ENCODE assay signal across 13 mouse cellular contexts in the genomic region with DNA sequence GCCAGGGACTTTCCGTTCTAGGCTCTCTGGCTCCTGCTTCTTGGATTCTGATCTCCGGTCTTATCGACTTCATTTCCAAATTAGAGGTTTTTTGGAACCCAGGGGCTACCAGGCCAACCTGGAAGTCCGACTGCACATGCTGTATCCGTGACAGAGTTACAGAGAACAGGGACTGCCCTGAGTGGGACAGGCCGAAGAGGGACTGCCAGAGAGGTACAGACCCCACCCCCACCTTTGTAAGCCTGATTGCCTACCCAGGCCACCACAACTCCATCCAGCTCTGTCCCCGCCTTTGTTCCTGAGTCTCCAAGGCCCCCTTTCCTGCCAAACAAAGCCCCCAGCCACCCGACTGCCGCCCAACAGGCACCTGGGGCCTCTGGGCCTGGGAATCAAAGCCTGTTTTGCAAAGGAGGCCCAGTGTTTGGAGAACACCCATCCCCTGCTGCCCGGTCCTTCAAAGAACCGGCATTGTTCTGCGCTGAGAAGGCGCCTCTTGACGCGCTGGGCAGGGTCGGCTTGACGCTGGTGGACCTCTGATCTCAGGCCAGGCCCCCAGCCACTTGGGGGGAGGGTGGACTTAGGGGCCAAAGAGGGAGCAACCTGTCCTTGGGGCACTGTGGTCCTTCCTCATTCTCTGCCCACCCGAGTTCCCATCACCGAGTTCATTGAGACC.
DNase-seq lines count a peak whose midpoint lies in the region; ATAC-seq and TF ChIP-seq lines count a peak whose summit lies in the region.
"Had no signal": no experiment of that assay in that cellular context is flagged by ENCODE, and none has a peak within 500 bp of the region (broad histone marks: within the 10 kb centered on the region; RNA-seq: fewer than 3 reads in every experiment).

No protein-coding gene starts in this region.

- H3K4me3 ChIP-seq in heart, embryonic 10.5 days: no peak overlapping the region
- H3K4me3 ChIP-seq in midbrain, embryonic 11.5 days (ENCODE audit: low read depth, low read length): no peak overlapping the region
- no peak overlapping the region for H3K4me3 ChIP-seq in midbrain, postnatal 0 days (ENCODE audit: low read depth, low read length)
- no peak overlapping the region for H3K4me3 ChIP-seq in limb, embryonic 13.5 days
- no peak overlapping the region for H3K4me3 ChIP-seq in stomach, postnatal 0 days (ENCODE audit: low read depth, low read length)
- no peak overlapping the region for H3K4me3 ChIP-seq in intestine, embryonic 16.5 days (ENCODE audit: low read length)
- H3K4me3 ChIP-seq: erythroblast, embryonic 14.5 days had no signal

- 56% methylated on average over 19 of the region's 19 CpGs for WGBS in heart, embryonic 10.5 days
- WGBS in midbrain, embryonic 11.5 days: 24% methylated on average over 19 of the region's 19 CpGs
- WGBS in midbrain, postnatal 0 days: 33% methylated on average over 19 of the region's 19 CpGs
- WGBS in limb, embryonic 13.5 days: 53% methylated on average over 19 of the region's 19 CpGs
- 62% methylated on average over 19 of the region's 19 CpGs for WGBS in stomach, postnatal 0 days
- WGBS in intestine, embryonic 16.5 days: 60% methylated on average over 19 of the region's 19 CpGs

- no peak overlapping the region for H3K4me2 ChIP-seq in midbrain, embryonic 11.5 days
- H3K4me2 ChIP-seq in midbrain, postnatal 0 days (ENCODE audit: low read depth, low read length, poor library complexity, severe bottlenecking): no peak overlapping the region
- H3K4me2 ChIP-seq in limb, embryonic 13.5 days (replicated peaks): no peak overlapping the region
- H3K4me2 ChIP-seq in stomach, postnatal 0 days (replicated peaks; ENCODE audit: low read depth): no peak overlapping the region
- no peak overlapping the region for H3K4me2 ChIP-seq in intestine, embryonic 16.5 days (ENCODE audit: low read depth, low read length)

- H3K36me3 ChIP-seq in heart, embryonic 10.5 days: no peaks in the 10 kb centered on the region
- H3K36me3 ChIP-seq in midbrain, embryonic 11.5 days (ENCODE audit: control insufficient read depth, insufficient read depth, low read length): no peaks in the 10 kb centered on the region
- no peaks in the 10 kb centered on the region for H3K36me3 ChIP-seq in midbrain, postnatal 0 days (ENCODE audit: insufficient read depth, low read length)
- H3K36me3 ChIP-seq in limb, embryonic 13.5 days: no peaks in the 10 kb centered on the region
- no peaks in the 10 kb centered on the region for H3K36me3 ChIP-seq in stomach, postnatal 0 days (ENCODE audit: control insufficient read depth, insufficient read depth, low read length)
- H3K36me3 ChIP-seq in intestine, embryonic 16.5 days (ENCODE audit: control insufficient read depth, insufficient read depth, low read length): no peaks in the 10 kb centered on the region

- H3K9ac ChIP-seq in midbrain, embryonic 11.5 days (ENCODE audit: low read length): 0 out of 2 replicates have a peak overlapping the region, but pooled peaks have one; percentile 38
- H3K9ac ChIP-seq in midbrain, postnatal 0 days (replicated peaks; ENCODE audit: low read length, poor library complexity, severe bottlenecking): no peak overlapping the region
- no peak overlapping the region for H3K9ac ChIP-seq in limb, embryonic 13.5 days
- no peak overlapping the region for H3K9ac ChIP-seq in stomach, postnatal 0 days (ENCODE audit: low read length)
- H3K9ac ChIP-seq in intestine, embryonic 16.5 days (ENCODE audit: low read depth, low read length): no peak overlapping the region

- H3K9me3 ChIP-seq in heart, embryonic 10.5 days: no peaks in the 10 kb centered on the region
- H3K9me3 ChIP-seq in midbrain, embryonic 11.5 days (ENCODE audit: control insufficient read depth, low read length): no peaks in the 10 kb centered on the region
- no peaks in the 10 kb centered on the region for H3K9me3 ChIP-seq in midbrain, postnatal 0 days (ENCODE audit: low read length)
- no peaks in the 10 kb centered on the region for H3K9me3 ChIP-seq in limb, embryonic 13.5 days
- H3K9me3 ChIP-seq in stomach, postnatal 0 days (ENCODE audit: control insufficient read depth, low read length): no peaks in the 10 kb centered on the region
- H3K9me3 ChIP-seq in intestine, embryonic 16.5 days (ENCODE audit: control insufficient read depth, low read length): no peaks in the 10 kb centered on the region

- DNase-seq in heart, embryonic 10.5 days (ENCODE audit: low spot score): no peak
- DNase-seq in heart, adult 9 months (ENCODE audit: low spot score in 2 of 2): no peak
- DNase-seq in midbrain, embryonic 11.5 days (ENCODE audit: low spot score, missing footprints): peak; percentile 87
- no peak for DNase-seq in midbrain, postnatal 0 days (ENCODE audit: low spot score)
- no peak for DNase-seq in frontal cortex, postnatal 25 days (ENCODE audit: low spot score in 2 of 2)
- DNase-seq in stomach, postnatal 0 days (ENCODE audit: low spot score): no peak
- DNase-seq: gastrocnemius, postnatal 10 days; kidney, postnatal 4 days had no signal

- no peak for TF ChIP-seq EP300 in stomach, postnatal 0 days (optimal IDR thresholded peaks at IDR 0.05)

- TF ChIP-seq CTCF in midbrain, postnatal 0 days (IDR thresholded peaks at IDR 0.05): no peak
- no peak for TF ChIP-seq CTCF in stomach, postnatal 0 days (IDR thresholded peaks at IDR 0.05; ENCODE audit: low read depth)

- peak overlapping the region; percentile 86 for H3K27ac ChIP-seq in heart, embryonic 10.5 days
- no peak overlapping the region for H3K27ac ChIP-seq in midbrain, embryonic 11.5 days (ENCODE audit: low read depth, low read length)
- no peak overlapping the region for H3K27ac ChIP-seq in midbrain, postnatal 0 days (ENCODE audit: low read depth, low read length)
- H3K27ac ChIP-seq in limb, embryonic 13.5 days: peak overlapping the region; percentile 22; the same call in 1 of the 2 replicates
- no peak overlapping the region for H3K27ac ChIP-seq in stomach, postnatal 0 days (replicated peaks)
- no peak overlapping the region for H3K27ac ChIP-seq in intestine, embryonic 16.5 days (ENCODE audit: low read length)

- peak; percentile 59 for ATAC-seq in midbrain, embryonic 11.5 days (ENCODE audit: low FRiP score)
- no peak for ATAC-seq in midbrain, postnatal 0 days (ENCODE audit: low FRiP score)
- no peak for ATAC-seq in limb, embryonic 13.5 days (ENCODE audit: low FRiP score, low read depth)
- ATAC-seq in stomach, postnatal 0 days (ENCODE audit: low FRiP score, low TSS enrichment): no peak
- ATAC-seq in intestine, embryonic 16.5 days: no peak
- ATAC-seq: intestine, postnatal 0 days; lung, postnatal 0 days had no signal

- H3K27me3 ChIP-seq in heart, embryonic 10.5 days (ENCODE audit: insufficient read depth, poor library complexity, severe bottlenecking): no peaks in the 10 kb centered on the region
- H3K27me3 ChIP-seq in midbrain, embryonic 11.5 days (ENCODE audit: control insufficient read depth, insufficient read depth, low read length): no peaks in the 10 kb centered on the region
- no peaks in the 10 kb centered on the region for H3K27me3 ChIP-seq in midbrain, postnatal 0 days (ENCODE audit: insufficient read depth, low read length)
- no peaks in the 10 kb centered on the region for H3K27me3 ChIP-seq in limb, embryonic 13.5 days
- H3K27me3 ChIP-seq in stomach, postnatal 0 days (ENCODE audit: control insufficient read depth, insufficient read depth, low read length): no peaks in the 10 kb centered on the region
- H3K27me3 ChIP-seq in intestine, embryonic 16.5 days (replicated peaks; ENCODE audit: control insufficient read depth, insufficient read depth, low read length): no peaks in the 10 kb centered on the region

- H3K4me1 ChIP-seq in heart, embryonic 10.5 days: peaks cover 33% of the 10 kb centered on the region
- H3K4me1 ChIP-seq in midbrain, embryonic 11.5 days (ENCODE audit: control insufficient read depth, insufficient read depth, low read length): peaks cover 4% of the 10 kb centered on the region
- H3K4me1 ChIP-seq in midbrain, postnatal 0 days (ENCODE audit: insufficient read depth, low read length): no peaks in the 10 kb centered on the region
- peaks cover 10% of the 10 kb centered on the region for H3K4me1 ChIP-seq in limb, embryonic 13.5 days
- no peaks in the 10 kb centered on the region for H3K4me1 ChIP-seq in stomach, postnatal 0 days (replicated peaks; ENCODE audit: control insufficient read depth, insufficient read depth)
- 0 out of 2 replicates have a peak, but pooled peaks cover 3% of the 10 kb centered on the region for H3K4me1 ChIP-seq in intestine, embryonic 16.5 days (ENCODE audit: control insufficient read depth, insufficient read depth, low read length)

Comparison
In these comparisons a context has a peak if more than half of its experiments do, and no peak if none do; other contexts are left out.
1. H3K27ac ChIP-seq: peak in heart, embryonic 10.5 days (single experiment) and limb, embryonic 13.5 days (single experiment); none in midbrain, embryonic 11.5 days (single experiment), midbrain, postnatal 0 days (single experiment), stomach, postnatal 0 days (single experiment) and intestine, embryonic 16.5 days (single experiment).